Mouse (Mus musculus) large intestine, adult 2 months (tissue): ENCODE data around the gene Ap1b1. TPM values are rescaled to one million over a fixed set of nuclear protein-coding genes. Genes with fewer than 3 reads are reported as not detected.

Source experiments
- DNase-seq: peaks from one replicate; pipeline ENCODE4 v3.0.0-alpha.2; 2012; ENCODE audit warnings: low read depth, low spot score
- WGBS: fragments of 180-500 bp; shearing (Covaris S2); methylation state at CpG from one replicate; pipeline ENCODE4 v1.1.7; 2018; 5-methylcytosine and 5-hydroxymethylcytosine counted together
- polyA plus RNA-seq: library from polyadenylated mRNA; depleted of rRNA; stranded (reverse); fragments of >200 nt; gene quantifications from 2 replicates; pipeline ENCODE4 v1.2.3, GENCODE M21; 2012

Gene Ap1b1
- polyA plus RNA-seq, 1 experiment = 76.6 TPM

DNA sequence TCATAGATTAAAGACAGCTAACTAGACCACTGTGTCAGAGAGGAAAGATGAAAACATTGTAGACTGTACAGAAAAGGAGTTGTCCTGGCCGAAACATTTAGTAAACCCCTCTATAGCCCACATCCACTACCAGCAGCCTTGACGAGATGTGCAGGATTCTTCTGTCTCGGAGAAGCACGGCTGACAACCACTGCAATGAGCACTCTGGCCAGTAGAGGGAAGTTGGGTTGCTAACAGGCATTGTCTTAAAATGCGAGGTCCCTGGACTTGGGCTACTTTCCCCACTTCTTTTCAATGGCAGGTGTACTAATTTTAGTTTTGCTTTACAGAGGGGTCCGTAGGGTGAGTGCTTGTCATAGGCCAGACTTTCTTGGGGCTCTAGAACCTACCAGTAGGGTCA, 30.9 kb downstream of the Ap1b1 start:
- DNase-seq = no peak
- WGBS = 62% methylated on average over 6 of the region's 6 CpGs

DNA sequence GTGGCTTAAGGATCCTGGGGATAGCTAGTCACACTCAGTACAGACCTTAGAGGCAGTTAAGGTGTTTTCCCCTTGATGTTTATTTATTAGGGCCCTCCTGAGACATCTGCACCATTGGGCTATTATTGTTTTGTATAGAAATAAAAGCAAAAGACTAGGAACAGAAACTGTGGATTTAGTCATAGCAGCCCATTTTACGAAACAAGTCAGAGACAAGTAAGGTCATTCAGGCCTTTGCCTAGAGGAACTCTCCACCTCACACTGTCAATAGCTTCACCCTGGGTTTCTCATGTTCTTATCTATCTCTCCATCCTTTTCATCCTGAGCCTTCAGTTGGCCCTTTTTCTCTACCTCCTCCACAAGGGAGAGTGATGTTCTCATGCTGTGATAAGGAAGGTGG, 38.5 kb downstream of the Ap1b1 start:
- 96% methylated on average over 1 of the region's 1 CpGs for whole genome bisulfite sequencing
- no peak for DNase-seq

DNA sequence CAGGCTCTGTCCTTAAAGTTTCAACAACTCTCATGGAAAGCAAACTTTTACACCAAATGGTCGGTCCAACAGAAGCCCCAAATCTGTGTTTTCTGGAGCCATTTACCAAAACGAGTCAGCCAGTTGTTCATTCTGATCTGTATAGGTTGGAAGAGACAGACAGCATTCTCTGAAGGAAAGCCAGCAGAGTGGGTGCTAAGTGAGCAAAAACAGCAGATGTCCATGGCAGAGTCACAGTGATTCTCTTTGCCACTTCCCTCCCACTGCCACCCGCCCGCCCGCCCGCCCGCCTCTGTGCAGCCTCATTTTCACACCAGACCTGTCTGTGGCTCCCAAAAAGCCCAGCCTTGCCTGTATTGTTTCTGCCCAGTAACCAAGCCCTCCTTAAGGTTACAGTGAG, 41.6 kb downstream of the Ap1b1 start:
- WGBS = 95% methylated on average over 7 of the region's 7 CpGs
- DNase-seq = no peak

DNA sequence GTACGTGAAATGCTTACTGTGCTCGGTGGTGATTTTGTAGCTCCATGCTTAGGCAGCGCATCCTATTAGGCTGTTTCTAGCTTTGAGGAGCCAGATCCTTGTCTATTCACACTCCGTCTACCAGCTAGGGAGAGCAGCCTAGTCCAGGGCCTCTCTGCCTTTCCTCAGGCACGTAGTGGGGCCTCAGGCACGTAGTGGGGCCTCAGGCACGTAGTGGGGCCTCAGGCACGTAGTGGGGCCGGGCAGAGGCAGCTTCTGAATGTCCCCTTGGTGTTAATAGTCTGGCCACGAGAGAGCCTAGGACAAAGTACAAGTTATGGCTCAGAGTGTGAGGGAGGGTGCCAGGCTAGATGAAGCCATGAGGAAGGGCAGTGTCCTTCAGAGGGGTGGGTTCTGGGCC, 46.1 kb downstream of the Ap1b1 start:
- WGBS = 78% methylated on average over 10 of the region's 10 CpGs
- no peak for DNase-seq

DNA sequence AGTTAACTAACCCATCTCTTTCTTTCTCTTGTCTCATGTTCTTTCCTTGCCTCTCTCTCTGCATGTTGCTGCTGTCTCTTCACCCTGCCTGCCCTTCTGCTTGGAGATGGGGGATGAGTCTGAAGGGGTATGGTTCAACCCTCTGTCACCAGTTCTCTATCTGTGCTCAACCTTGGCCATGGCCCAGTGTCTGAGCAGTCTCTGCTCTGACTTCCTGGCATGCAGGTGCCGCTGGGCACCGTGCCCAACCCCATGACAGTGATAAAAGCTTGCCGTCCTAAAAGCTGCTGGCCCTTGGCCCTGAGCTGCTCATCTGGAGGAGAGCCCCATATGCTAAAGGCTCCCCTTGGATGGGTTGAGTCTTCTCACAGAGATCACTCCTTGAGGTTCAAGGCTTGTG, 46.5 kb downstream of the Ap1b1 start:
- 29% methylated on average over 3 of the region's 3 CpGs for WGBS

DNA sequence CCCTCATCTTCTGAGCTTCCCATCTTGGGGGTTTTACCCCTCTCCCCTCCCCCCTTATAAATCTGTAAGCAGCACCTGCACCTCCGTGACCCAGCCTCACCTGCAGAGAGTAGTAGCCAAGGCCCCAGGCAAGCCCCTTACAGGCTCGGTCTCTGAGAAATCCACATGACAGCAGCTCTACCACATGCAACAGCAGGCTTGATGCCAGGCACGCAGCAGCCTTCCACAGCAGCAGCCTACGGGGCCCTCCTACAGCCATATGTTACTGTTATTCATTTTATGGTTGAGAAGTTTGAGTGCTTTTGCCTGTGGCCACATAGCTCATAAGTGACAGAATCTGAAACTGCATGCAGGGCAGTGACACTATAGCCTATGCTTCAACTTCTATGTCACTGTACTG, 48.8 kb downstream of the Ap1b1 start:
- 94% methylated on average over 4 of the region's 4 CpGs for WGBS
- no peak for DNase-seq

More for the DNA sequence above, 46.5 kb downstream of the Ap1b1 start:
- no peak for DNase-seq

DNA sequence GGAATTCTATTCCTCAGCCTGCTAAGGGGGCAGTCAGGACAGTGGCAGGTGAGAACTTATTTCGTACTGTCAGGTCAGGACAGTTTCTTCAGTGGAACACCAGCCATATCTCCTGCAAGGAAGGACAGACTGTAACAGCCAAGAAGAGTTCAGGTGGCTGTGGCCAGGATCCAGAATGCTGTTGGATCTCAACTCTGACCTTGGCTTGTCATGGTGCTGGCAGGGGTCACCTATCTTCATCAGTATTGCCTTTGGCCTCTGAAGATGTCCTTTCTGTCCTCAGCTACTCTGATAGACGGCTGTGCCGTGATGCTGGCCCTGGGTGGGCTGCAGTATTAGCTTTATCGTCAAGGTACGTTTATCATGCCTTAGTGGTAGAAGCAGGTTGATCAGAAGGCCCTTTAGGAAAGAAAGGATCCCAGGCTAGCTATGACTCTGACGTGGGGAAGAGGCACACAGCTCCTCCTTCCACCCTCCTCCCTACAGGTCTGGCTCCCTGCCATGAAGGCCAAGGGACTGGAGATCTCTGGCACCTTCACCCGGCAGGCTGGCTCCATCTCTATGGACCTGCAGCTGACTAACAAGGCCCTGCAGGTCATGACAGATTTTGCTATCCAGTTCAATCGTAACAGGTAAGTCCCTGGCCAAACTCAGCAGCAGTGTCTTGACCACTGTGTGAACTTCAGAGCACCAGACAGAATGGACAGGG, 50.7 kb downstream of the Ap1b1 start:
- WGBS = 71% methylated on average over 8 of the region's 8 CpGs

DNA sequence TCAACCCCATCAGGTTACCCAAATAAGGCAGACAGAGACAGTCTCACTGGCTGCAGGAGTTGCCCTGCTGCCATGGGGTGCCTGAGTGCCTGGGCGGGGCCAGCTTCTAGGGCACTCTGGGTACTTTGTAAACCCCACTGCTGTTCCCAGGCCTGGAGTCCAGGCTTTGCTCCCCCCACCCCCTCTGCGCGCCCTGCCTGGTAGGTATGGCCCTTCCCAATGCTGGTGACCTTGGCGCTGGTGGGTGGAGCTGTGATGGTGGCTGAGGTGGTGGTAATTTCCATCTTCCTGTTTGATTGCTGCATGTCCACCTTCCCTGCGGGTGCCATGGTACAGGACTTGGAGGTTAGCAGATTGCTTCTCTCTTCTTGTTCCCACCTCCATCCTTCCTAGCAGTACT, 54.0 kb downstream of the Ap1b1 start:
- no peak for DNase-seq
- WGBS = 83% methylated on average over 5 of the region's 5 CpGs

More for the DNA sequence above, 50.7 kb downstream of the Ap1b1 start:
- DNase-seq = no peak

DNA sequence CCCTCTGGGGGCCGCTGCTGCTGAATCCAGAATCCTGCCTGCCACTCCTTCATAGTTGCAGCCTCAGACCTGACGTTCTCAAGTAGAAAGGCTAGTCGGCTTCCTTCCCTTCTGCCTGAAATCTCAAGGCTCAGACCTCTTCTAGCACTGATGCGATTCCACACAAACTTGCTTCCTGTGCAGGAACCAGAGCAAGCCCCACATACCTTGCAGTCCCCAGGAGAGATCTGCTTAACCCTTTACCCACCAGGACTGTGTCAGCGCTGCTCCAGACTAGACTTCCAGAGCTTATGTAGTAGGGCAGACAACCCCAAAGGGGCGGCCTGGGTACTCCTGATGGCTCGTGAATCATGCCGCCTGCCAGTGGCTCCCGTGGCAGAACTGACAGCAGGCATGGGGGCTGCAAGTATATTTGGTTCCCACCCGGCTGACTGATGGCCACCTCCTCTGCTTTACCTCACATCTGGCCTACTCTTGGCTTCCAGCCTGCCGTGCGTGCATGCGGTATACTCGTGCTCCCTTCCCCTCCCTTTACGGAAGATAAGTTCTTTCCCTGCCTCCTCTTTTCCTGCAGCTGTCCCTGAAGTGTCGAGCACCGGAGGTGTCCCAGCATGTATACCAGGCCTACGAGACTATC, 54.6 kb downstream of the Ap1b1 start:
- no peak for DNase-seq
- WGBS = 84% methylated on average over 18 of the region's 18 CpGs

DNA sequence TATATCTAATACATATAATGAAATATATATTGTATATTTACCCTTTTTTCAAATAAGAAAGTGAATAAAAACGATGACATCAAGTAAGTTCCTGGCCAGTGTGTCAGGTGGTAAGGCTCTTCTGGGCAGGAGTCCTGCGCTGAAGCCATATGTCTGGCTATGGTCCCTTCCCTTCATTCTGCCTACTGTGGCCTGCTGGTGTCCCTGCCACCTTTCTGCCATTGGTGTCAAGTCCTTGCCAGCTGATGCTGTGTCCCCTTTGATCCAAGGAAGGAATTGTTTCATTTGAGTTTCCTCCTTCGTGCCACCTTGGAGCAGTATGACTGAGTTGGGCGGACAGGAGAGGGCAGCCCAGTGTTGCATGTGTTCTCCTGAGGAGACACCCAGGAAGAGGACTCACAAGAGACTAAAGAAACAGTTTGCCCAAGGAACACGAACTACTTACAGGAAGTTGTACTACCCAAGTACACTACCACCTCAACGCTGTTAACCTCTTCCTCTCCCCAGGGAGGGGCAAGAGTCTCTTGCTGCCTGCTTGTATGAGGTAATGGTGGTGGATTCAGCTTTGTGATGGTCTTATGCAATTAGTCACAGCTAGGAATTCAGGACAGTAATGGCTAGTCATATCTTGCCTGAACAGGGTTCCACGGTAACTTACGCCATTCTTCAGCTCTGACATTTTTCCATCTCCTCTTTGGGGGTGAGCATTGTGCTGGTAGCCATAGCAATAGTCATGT, 56.2 kb downstream of the Ap1b1 start:
- WGBS = 81% methylated on average over 8 of the region's 8 CpGs

DNA sequence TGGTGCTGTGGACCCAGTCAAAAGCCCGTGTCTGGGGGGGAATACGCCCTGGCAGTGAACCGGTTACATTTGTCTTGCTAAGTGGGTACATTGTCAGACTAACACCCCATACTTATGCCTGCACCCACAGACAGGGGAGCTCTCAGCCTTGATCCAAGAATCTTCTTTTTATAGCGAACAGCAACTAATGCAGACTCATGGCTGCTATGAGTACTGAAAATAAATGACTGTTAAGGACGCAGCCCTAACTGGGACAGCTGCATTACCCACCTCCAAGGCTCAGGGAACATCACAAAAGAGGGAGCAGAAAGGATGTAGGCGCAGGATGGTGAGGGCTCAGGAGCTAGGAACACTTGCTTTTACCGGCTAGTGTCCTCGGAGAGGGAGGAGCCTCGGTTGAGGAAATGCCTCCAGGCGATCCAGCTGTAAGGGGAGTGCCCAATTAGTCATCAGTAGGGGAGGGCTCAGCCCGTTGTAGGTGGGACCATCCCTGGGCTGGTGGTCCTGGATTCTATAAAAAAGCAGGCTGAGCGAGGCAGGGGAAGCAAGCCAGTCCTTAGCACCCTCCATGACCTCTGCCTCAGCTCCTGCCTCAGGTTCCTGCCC, 59.8 kb downstream of the Ap1b1 start:
- WGBS = 50% methylated on average over 12 of the region's 12 CpGs
- DNase-seq = no peak

More for the DNA sequence above, 56.2 kb downstream of the Ap1b1 start:
- DNase-seq = no peak

DNA sequence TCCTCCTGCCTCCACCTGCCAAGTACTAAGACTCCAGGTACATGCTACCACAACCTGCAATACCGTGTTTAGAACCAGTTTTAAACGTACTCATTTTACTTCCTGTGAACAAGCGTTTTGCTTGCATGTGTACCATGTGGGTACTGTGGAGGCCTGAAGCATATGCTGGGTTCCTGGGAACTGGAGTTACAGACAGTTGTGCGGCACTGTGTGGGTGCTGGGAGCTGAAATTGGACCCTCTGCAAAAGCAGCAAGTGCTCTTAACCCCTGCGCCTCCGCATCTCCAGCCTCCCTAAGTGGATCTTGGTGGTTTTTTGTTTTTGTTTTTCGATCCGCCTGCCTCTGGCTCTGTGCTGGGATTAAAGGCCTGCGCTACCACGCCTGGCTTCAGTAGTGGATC, 65.0 kb downstream of the Ap1b1 start:
- no peak for DNase-seq
- WGBS = 92% methylated on average over 10 of the region's 10 CpGs

DNA sequence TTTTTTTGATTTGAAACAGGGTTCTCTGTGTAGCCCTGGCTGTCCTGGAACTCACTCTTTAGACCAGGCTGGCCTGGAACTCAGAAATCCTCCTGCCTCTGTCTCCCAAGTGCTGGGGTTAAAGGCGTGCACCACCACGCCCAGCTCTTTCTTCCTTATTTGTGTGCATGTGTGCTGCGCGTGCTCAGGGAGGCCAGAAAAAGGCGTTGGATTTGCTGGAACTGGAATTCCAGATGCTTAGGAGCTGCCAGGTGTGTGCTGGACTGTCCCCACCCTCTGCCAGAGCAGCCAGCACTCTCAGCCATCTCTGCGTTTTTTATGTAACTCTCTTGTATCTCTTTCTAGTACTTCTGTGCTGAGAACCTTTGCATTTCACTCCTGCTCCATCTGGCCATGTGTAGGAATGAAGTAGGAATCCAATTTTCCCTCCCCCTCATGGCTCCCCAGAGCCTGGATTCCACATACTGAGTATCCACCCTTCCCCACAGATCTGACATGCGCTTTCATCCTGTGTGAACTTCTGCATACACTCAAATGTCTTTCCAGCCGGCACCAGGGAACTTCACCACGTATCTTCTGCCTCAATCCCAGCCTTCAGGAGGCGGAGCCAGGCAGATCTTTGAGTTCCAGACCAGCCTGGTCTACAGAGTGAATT, 65.7 kb downstream of the Ap1b1 start:
- 53% methylated on average over 10 of the region's 10 CpGs for WGBS
- DNase-seq = no peak

DNA sequence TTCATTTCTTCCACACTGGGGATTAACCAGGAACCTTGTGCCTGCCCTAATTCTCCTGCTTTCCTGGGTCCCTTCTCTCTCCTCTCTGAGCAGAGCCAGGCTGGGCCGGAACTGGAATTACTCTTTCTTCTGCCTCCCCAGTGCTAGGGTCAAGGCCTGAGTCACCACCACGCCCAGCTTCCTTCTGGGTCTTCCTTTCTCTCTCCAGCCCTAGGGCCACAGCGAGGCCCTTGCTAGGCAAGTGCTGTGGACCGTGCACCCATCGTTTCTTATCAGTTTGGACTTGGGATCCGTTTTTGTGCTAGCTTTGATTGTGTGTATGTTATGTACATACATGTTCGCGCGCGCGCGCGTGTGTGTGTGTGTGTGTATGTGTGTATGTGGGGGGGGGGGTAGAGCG, 67.5 kb downstream of the Ap1b1 start:
- no peak for DNase-seq
- 79% methylated on average over 14 of the region's 14 CpGs for WGBS

DNA sequence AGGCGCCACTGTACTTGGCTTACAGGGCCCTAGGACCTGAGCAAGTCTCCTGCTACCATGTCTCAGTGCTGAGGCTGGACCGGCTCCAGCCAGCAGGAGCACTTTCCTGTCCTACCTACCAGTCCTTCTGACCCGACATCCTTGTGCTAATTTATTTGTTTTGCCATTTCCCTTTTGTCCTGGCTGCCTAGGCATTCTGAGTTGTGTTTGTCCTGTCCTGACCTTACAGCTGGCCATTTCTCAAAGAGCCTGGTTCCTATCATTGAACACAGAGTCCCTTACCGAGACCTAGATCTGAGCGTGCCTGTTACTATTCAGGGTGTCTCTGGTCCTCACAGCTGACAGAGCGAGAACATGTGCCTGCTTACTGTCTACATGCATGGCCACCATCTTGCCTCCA, 68.2 kb downstream of the Ap1b1 start:
- 77% methylated on average over 6 of the region's 6 CpGs for WGBS
- no peak for DNase-seq

DNA sequence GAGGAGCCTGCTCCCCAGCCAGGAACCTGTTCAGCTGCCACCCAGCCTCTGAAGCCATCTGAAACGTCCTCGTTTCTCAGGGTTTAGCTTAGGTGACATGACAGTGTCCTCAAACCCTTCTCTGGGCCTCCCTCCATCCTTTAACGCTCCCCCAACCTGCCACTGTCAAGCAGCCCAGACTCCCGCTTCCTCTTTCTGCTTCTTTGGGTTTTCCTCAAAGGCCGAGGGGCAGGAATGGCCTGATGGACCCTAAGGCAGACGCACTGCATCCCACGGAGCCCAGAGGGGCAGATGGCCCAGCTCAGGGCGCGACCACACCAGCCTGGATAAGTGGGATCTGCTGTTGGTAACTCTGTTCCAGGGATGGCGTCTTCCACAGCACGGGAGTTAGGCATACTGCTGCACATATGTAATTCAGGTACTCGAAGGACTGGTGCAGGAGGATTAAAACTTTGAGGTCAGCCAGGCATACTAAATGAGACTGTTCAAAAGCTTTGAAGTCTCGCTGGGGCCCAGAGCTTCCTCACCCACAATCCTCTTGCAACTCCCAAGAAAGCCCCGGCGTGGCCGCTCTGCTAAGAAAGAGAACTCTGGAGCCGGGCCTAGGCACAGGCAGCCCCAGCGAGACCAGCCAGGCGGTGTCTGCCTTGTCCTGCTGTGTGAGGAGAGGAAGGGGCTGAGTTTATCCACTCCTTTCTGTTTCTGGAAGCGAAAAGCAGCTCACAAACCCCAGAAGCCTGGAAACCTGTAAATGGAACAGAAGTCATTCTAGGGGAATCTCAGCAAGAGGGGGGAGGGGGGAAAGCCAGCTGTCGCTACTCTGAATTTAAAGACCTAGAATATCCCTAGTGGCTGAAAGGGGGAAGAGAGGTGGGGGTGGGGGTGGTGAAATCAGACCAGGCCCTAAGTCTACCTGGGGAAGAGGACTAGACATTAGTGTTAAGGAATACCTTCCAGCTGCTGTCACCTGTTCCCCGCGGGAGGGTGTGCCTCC, 69.6 kb downstream of the Ap1b1 start:
- DNase-seq = no peak
- 77% methylated on average over 23 of the region's 23 CpGs for WGBS

DNA sequence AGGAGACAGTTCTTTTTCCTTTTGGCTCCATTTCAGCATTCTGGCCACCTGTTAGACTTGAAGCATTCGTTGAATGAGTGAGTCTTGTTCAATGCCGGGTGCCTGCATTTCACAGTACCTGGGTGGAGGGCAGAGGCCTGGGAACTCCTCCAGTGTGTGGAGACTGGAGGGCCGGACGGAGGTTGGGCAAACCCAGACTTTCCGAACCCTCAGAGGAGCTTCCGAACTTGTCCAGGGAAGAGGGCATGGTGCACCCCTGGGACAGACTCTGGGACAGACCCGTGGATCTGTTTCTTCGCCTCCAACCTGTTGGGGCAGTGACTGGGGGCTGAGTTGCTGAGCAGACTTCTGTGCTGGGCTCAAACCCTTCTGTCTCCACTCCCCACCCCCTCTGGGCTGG, 70.4 kb downstream of the Ap1b1 start:
- no peak for DNase-seq
- 63% methylated on average over 8 of the region's 8 CpGs for WGBS

DNA sequence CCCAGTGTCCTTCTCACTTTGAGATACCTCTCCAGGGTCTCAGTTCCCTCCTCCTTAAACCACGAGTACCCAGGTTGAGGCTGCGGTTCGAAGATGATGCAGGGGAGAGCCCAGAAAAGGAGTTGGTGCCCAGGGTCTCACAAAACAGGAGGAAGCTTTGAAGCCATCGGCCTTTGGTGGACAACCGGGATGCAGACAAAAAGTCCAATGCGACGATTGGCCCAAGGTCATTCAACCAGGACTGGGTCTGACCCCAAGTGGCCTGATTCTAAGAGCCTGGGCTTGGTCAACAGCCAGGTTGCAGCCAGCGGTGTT, 70.9 kb downstream of the Ap1b1 start:
- no peak for DNase-seq

More for the DNA sequence above, 70.9 kb downstream of the Ap1b1 start:
- WGBS = 37% methylated on average over 8 of the region's 8 CpGs
